ENCODE assay signal across 30 mouse cellular contexts in the genomic region with DNA sequence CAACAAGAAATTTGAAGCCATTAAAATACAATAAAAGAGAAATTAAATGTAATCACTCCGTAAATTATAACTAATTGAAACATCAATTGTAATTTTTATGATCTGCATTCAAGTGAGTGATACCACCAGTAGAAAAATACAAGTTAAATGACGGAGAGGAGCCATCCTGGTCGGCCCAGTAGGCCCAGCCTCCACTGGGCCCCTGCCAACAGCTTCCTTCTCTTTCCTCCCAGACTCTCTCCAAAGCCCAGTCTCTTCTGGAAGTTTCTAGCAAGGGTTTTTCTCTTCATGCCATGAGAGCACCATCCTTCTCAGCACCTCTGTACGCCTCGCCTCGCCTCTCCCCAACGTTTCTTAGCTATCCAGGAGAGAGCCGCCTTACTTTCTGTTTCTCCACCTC. TPM values are rescaled to one million over a fixed set of nuclear protein-coding genes. Genes with fewer than 3 reads are reported as not detected.
DNase-seq lines count a peak whose midpoint lies in the region; ATAC-seq and TF ChIP-seq lines count a peak whose summit lies in the region.
"Had no signal": no experiment of that assay in that cellular context is flagged by ENCODE, and none has a peak within 500 bp of the region (broad histone marks: within the 10 kb centered on the region; RNA-seq: fewer than 3 reads in every experiment).

No protein-coding gene starts in this region.

- no peak for ATAC-seq in hindbrain, embryonic 11.5 days (ENCODE audit: low FRiP score)
- no peak for ATAC-seq in kidney, embryonic 15.5 days (replicated peaks; ENCODE audit: low FRiP score)
- ATAC-seq in midbrain, embryonic 12.5 days (ENCODE audit: low FRiP score, low read depth), result no peak
- ATAC-seq in midbrain, embryonic 13.5 days, result no peak
- no peak for ATAC-seq in limb, embryonic 14.5 days (ENCODE audit: low FRiP score, low read depth)
- ATAC-seq: activated CD4-positive, CD25-positive, alpha-beta regulatory T cell, adult 4 months; CD4-positive, CD25-positive, alpha-beta regulatory T cell, adult 4 months; forebrain, embryonic 14.5 days; forebrain, postnatal 0 days; hindbrain, embryonic 16.5 days had no signal

- H3K4me3 ChIP-seq in hindbrain, embryonic 10.5 days, result no peak overlapping the region
- no peak overlapping the region for H3K4me3 ChIP-seq in hindbrain, embryonic 11.5 days (ENCODE audit: low read depth, low read length)
- no peak overlapping the region for H3K4me3 ChIP-seq in kidney, embryonic 15.5 days (replicated peaks)
- H3K4me3 ChIP-seq in midbrain, embryonic 12.5 days, result no peak overlapping the region
- H3K4me3 ChIP-seq in midbrain, embryonic 13.5 days (replicated peaks), result no peak overlapping the region
- H3K4me3 ChIP-seq in limb, embryonic 14.5 days (replicated peaks; ENCODE audit: low read length), result no peak overlapping the region
- H3K4me3 ChIP-seq: embryonic facial prominence, embryonic 10.5 days; embryonic facial prominence, embryonic 13.5 days; erythroblast, embryonic 14.5 days; gastrocnemius, adult 2 months; heart, adult 2 months; heart, embryonic 10.5 days; heart, embryonic 13.5 days; hindbrain, embryonic 13.5 days had no signal

- 93% methylated on average over 8 of the region's 8 CpGs for WGBS in hindbrain, embryonic 10.5 days
- WGBS in hindbrain, embryonic 11.5 days, result 91% methylated on average over 8 of the region's 8 CpGs
- 84% methylated on average over 8 of the region's 8 CpGs for WGBS in kidney, embryonic 15.5 days
- WGBS in midbrain, embryonic 12.5 days, result 92% methylated on average over 8 of the region's 8 CpGs
- WGBS in midbrain, embryonic 13.5 days, result 90% methylated on average over 8 of the region's 8 CpGs
- WGBS in limb, embryonic 14.5 days, result 84% methylated on average over 8 of the region's 8 CpGs

- no peak overlapping the region for H3K4me2 ChIP-seq in hindbrain, embryonic 11.5 days (replicated peaks; ENCODE audit: low read depth, low read length)
- no peak overlapping the region for H3K4me2 ChIP-seq in kidney, embryonic 15.5 days
- H3K4me2 ChIP-seq in midbrain, embryonic 12.5 days (replicated peaks), result no peak overlapping the region
- no peak overlapping the region for H3K4me2 ChIP-seq in midbrain, embryonic 13.5 days (replicated peaks)
- H3K4me2 ChIP-seq in limb, embryonic 14.5 days (replicated peaks; ENCODE audit: low read depth, low read length, severe bottlenecking), result no peak overlapping the region
- H3K4me2 ChIP-seq: embryonic facial prominence, embryonic 13.5 days; heart, embryonic 13.5 days; hindbrain, embryonic 13.5 days had no signal

- H3K36me3 ChIP-seq in hindbrain, embryonic 10.5 days, result no peaks in the 10 kb centered on the region
- no peaks in the 10 kb centered on the region for H3K36me3 ChIP-seq in hindbrain, embryonic 11.5 days (ENCODE audit: control insufficient read depth, insufficient read depth, low read length)
- no peaks in the 10 kb centered on the region for H3K36me3 ChIP-seq in kidney, embryonic 15.5 days
- no peaks in the 10 kb centered on the region for H3K36me3 ChIP-seq in midbrain, embryonic 12.5 days
- H3K36me3 ChIP-seq in midbrain, embryonic 13.5 days, result no peaks in the 10 kb centered on the region
- no peaks in the 10 kb centered on the region for H3K36me3 ChIP-seq in limb, embryonic 14.5 days (ENCODE audit: control insufficient read depth, insufficient read depth, low read length)
- H3K36me3 ChIP-seq: embryonic facial prominence, embryonic 10.5 days; embryonic facial prominence, embryonic 13.5 days; heart, embryonic 10.5 days; heart, embryonic 13.5 days; hindbrain, embryonic 13.5 days had no signal

- peaks cover 53% of the 10 kb centered on the region for H3K4me1 ChIP-seq in hindbrain, embryonic 10.5 days (replicated peaks)
- peaks cover 9% of the 10 kb centered on the region; the same call in 1 of the 2 replicates for H3K4me1 ChIP-seq in hindbrain, embryonic 11.5 days (replicated peaks; ENCODE audit: control insufficient read depth, insufficient read depth, low read length)
- H3K4me1 ChIP-seq in kidney, embryonic 15.5 days, result peaks cover 18% of the 10 kb centered on the region
- H3K4me1 ChIP-seq in midbrain, embryonic 12.5 days, result peaks cover 29% of the 10 kb centered on the region
- H3K4me1 ChIP-seq in midbrain, embryonic 13.5 days (replicated peaks), result peaks cover 28% of the 10 kb centered on the region
- H3K4me1 ChIP-seq in limb, embryonic 14.5 days (ENCODE audit: control insufficient read depth, insufficient read depth, low read length), result peaks cover 10% of the 10 kb centered on the region; the same call in 1 of the 2 replicates

- H3K27ac ChIP-seq in hindbrain, embryonic 10.5 days, result 0 out of 2 replicates have a peak overlapping the region, but pooled peaks have one; percentile 79
- no peak overlapping the region for H3K27ac ChIP-seq in hindbrain, embryonic 11.5 days (ENCODE audit: low read depth, low read length)
- no peak overlapping the region for H3K27ac ChIP-seq in kidney, embryonic 15.5 days
- H3K27ac ChIP-seq in midbrain, embryonic 12.5 days (replicated peaks), result peak overlapping the region; percentile 49; the same call in 1 of the 2 replicates
- no peak overlapping the region for H3K27ac ChIP-seq in midbrain, embryonic 13.5 days
- no peak overlapping the region for H3K27ac ChIP-seq in limb, embryonic 14.5 days (replicated peaks; ENCODE audit: low read depth, low read length)
- H3K27ac ChIP-seq: embryonic facial prominence, embryonic 13.5 days; gastrocnemius, adult 2 months; heart, adult 2 months; heart, embryonic 10.5 days; heart, embryonic 13.5 days; hindbrain, embryonic 13.5 days had no signal

- TF ChIP-seq POLR2A in limb, embryonic 14.5 days (IDR thresholded peaks at IDR 0.05; ENCODE audit: borderline replicate concordance, extremely low read depth, insufficient read depth, insufficient read length), result no peak

- peaks cover 47% of the 10 kb centered on the region for H3K27me3 ChIP-seq in hindbrain, embryonic 10.5 days (ENCODE audit: insufficient read depth, poor library complexity, severe bottlenecking)
- H3K27me3 ChIP-seq in hindbrain, embryonic 11.5 days (ENCODE audit: control insufficient read depth, insufficient read depth, low read length), result peaks cover 2% of the 10 kb centered on the region; the same call in 1 of the 2 replicates
- peaks cover 31% of the 10 kb centered on the region for H3K27me3 ChIP-seq in kidney, embryonic 15.5 days
- H3K27me3 ChIP-seq in midbrain, embryonic 12.5 days, result peaks cover 41% of the 10 kb centered on the region
- H3K27me3 ChIP-seq in midbrain, embryonic 13.5 days, result peaks cover 32% of the 10 kb centered on the region
- H3K27me3 ChIP-seq in limb, embryonic 14.5 days (ENCODE audit: control insufficient read depth, insufficient read depth, low read length), result peaks cover 4% of the 10 kb centered on the region; the same call in 1 of the 2 replicates

- H3K9me3 ChIP-seq in hindbrain, embryonic 10.5 days, result no peaks in the 10 kb centered on the region; the same call in 1 of the 2 replicates
- H3K9me3 ChIP-seq in hindbrain, embryonic 11.5 days (ENCODE audit: control insufficient read depth, low read length), result no peaks in the 10 kb centered on the region
- H3K9me3 ChIP-seq in kidney, embryonic 15.5 days (replicated peaks), result no peaks in the 10 kb centered on the region
- H3K9me3 ChIP-seq in midbrain, embryonic 12.5 days, result peaks cover 2% of the 10 kb centered on the region; the same call in 1 of the 2 replicates
- 0 out of 2 replicates have a peak, but pooled peaks cover 1% of the 10 kb centered on the region for H3K9me3 ChIP-seq in midbrain, embryonic 13.5 days
- no peaks in the 10 kb centered on the region for H3K9me3 ChIP-seq in limb, embryonic 14.5 days (ENCODE audit: control insufficient read depth, low read length)
- H3K9me3 ChIP-seq: embryonic facial prominence, embryonic 10.5 days; embryonic facial prominence, embryonic 13.5 days; heart, embryonic 10.5 days; heart, embryonic 13.5 days; hindbrain, embryonic 13.5 days had no signal

- H3K9ac ChIP-seq in hindbrain, embryonic 11.5 days (ENCODE audit: low read depth, low read length), result no peak overlapping the region
- H3K9ac ChIP-seq in kidney, embryonic 15.5 days, result no peak overlapping the region
- no peak overlapping the region for H3K9ac ChIP-seq in midbrain, embryonic 12.5 days (replicated peaks)
- no peak overlapping the region for H3K9ac ChIP-seq in midbrain, embryonic 13.5 days (replicated peaks)
- 0 out of 2 replicates have a peak overlapping the region, but pooled peaks have one; percentile 14 for H3K9ac ChIP-seq in limb, embryonic 14.5 days (ENCODE audit: low read depth, low read length, severe bottlenecking)
- H3K9ac ChIP-seq: embryonic facial prominence, embryonic 13.5 days; forebrain, postnatal 0 days; heart, embryonic 13.5 days; hindbrain, embryonic 13.5 days had no signal

- DNase-seq in hindbrain, embryonic 10.5 days (ENCODE audit: low spot score), result no peak
- no peak for DNase-seq in hindbrain, embryonic 11.5 days (ENCODE audit: low spot score)
- DNase-seq in kidney, postnatal 14 days, result peak; percentile 17
- no peak for DNase-seq in limb, embryonic 14.5 days (ENCODE audit: low spot score)
- DNase-seq in urinary bladder, postnatal 25 days (ENCODE audit: low spot score), result no peak
- DNase-seq: adrenal gland, adult 8-10 months; adrenal gland, postnatal 25 days; cerebellum, adult 11-12 months; cerebellum, adult 8-10 months; cerebellum, postnatal 36 days; embryo, embryonic 11 days; forebrain, postnatal 0 days; gastrocnemius, adult 2 months; gastrocnemius, postnatal 36 days; heart, adult 2 months; heart, postnatal 14 days; heart, postnatal 4 days had no signal

RNA-seq across cellular contexts. Expression of a gene that starts 27.2 kb away (rescaled TPM):
- polyA plus RNA-seq in hindbrain, embryonic 10.5 days (2016; fragmentation: Nextera tagmentation; extraction: Ambion mirVana), result 959 and 1,042 TPM in 2 replicates
- polyA plus RNA-seq in hindbrain, embryonic 11.5 days (2014; fragmentation: Nextera tagmentation; extraction: Ambion mirVana), result 833 and 865 TPM in 2 replicates
- 1,080 and 1,196 TPM in 2 replicates for polyA plus RNA-seq in kidney, embryonic 15.5 days (2015; fragmentation: Nextera tagmentation; extraction: Ambion mirVana)
- 839 and 864 TPM in 2 replicates for polyA plus RNA-seq in midbrain, embryonic 12.5 days (2016; fragmentation: Nextera tagmentation; extraction: Ambion mirVana)
- polyA plus RNA-seq in midbrain, embryonic 13.5 days (2015; fragmentation: Nextera tagmentation; extraction: Ambion mirVana), result 826 and 835 TPM in 2 replicates
- 1,565 and 2,419 TPM in 2 replicates for polyA plus RNA-seq in limb, embryonic 14.5 days (2012; rRNA removed)
- polyA plus RNA-seq in limb, embryonic 14.5 days (2014; fragmentation: Nextera tagmentation; extraction: Ambion mirVana), result 1,011 and 1,139 TPM in 2 replicates

RNA-seq across cellular contexts. Expression of a gene that starts 34.1 kb away (rescaled TPM):
- polyA plus RNA-seq in hindbrain, embryonic 10.5 days (2016; fragmentation: Nextera tagmentation; extraction: Ambion mirVana), result 15.6 and 15.9 TPM in 2 replicates
- 15.3 and 16.0 TPM in 2 replicates for polyA plus RNA-seq in hindbrain, embryonic 11.5 days (2014; fragmentation: Nextera tagmentation; extraction: Ambion mirVana)
- polyA plus RNA-seq in kidney, embryonic 15.5 days (2015; fragmentation: Nextera tagmentation; extraction: Ambion mirVana), result 15.2 and 15.8 TPM in 2 replicates
- polyA plus RNA-seq in midbrain, embryonic 12.5 days (2016; fragmentation: Nextera tagmentation; extraction: Ambion mirVana), result 12.3 and 15.1 TPM in 2 replicates
- 24.2 and 24.6 TPM in 2 replicates for polyA plus RNA-seq in midbrain, embryonic 13.5 days (2015; fragmentation: Nextera tagmentation; extraction: Ambion mirVana)
- 16.9 and 21.3 TPM in 2 replicates for polyA plus RNA-seq in limb, embryonic 14.5 days (2012; rRNA removed)
- 21.7 and 25.9 TPM in 2 replicates for polyA plus RNA-seq in limb, embryonic 14.5 days (2014; fragmentation: Nextera tagmentation; extraction: Ambion mirVana)

Comparison
In these comparisons a context has a peak if more than half of its experiments do, and no peak if none do; other contexts are left out.
1. H3K27ac ChIP-seq: peak in hindbrain, embryonic 10.5 days (single experiment) and midbrain, embryonic 12.5 days (single experiment); none in hindbrain, embryonic 11.5 days (single experiment), kidney, embryonic 15.5 days (single experiment), midbrain, embryonic 13.5 days (single experiment) and limb, embryonic 14.5 days (single experiment).